Mouse (Mus musculus): Measurements from ENCODE around the gene Prmt2.

GRCm38 (mm10) chr10:76271238-76271637, 33.6 kb upstream of the Prmt2 start:
- peak; percentile 50 for TF ChIP-seq CTCF (conservative IDR thresholded peaks at IDR 0.05; ENCODE audit: low read length)
- TF ChIP-seq POU5F1 (IDR thresholded peaks at IDR 0.05; ENCODE audit: borderline replicate concordance, low read length) = no peak
